Mouse (Mus musculus): ENCODE results near the gene Bend3. TPM values are rescaled to one million over a fixed set of nuclear protein-coding genes. Genes with fewer than 3 reads are reported as not detected.

The Bend3 gene
- polyA plus RNA-seq, 1 experiment from 2014 or later, result 3.0 TPM

GRCm38 (mm10) chr10:43462821-43463220, 15.8 kb upstream of the Bend3 start:
- H3K4me2 ChIP-seq (replicated peaks), result no peak overlapping the region
- no peaks in the 10 kb centered on the region for H3K9me3 ChIP-seq
- H3K9ac ChIP-seq, result no peak overlapping the region
- peak overlapping the region; percentile 37 for H3K27ac ChIP-seq
- H3K4me1 ChIP-seq (replicated peaks), result no peaks in the 10 kb centered on the region
- no peaks in the 10 kb centered on the region for H3K36me3 ChIP-seq
- WGBS, result 60% methylated on average over 5 of the region's 5 CpGs
- no peak overlapping the region for H3K4me3 ChIP-seq (replicated peaks)
- H3K27me3 ChIP-seq (replicated peaks), result no peaks in the 10 kb centered on the region
- ATAC-seq, result peak; percentile 90

DNA sequence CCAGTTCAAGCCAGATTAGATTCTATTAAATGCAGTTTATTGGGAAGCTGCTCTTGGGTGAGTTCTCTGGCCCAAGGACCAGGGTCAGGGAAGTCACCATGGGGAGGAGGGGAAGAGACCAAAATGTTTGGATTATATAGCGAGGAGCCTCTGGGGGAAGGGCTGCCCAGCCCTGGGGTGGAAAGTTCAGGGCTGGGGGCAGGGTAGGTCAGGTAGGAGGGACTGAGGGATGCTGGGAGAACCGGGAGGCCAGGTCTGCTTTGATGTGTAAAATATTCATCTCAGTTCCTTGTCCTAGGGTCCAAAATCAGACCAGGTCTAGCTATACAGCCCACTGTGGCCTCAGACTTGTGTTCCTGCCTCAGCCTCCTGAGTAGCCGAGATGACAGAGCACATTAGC, 15.4 kb upstream of the Bend3 start:
- WGBS, result 36% methylated on average over 3 of the region's 3 CpGs
- H3K36me3 ChIP-seq, result no peaks in the 10 kb centered on the region
- H3K9ac ChIP-seq, result no peak overlapping the region
- no peak overlapping the region for H3K4me2 ChIP-seq (replicated peaks)
- no peak overlapping the region for H3K4me3 ChIP-seq (replicated peaks)
- no peaks in the 10 kb centered on the region for H3K4me1 ChIP-seq (replicated peaks)
- H3K27me3 ChIP-seq (replicated peaks), result no peaks in the 10 kb centered on the region
- ATAC-seq, result peak; percentile 70
- H3K9me3 ChIP-seq, result no peaks in the 10 kb centered on the region
- H3K27ac ChIP-seq, result peak overlapping the region; percentile 37; the same call in 1 of the 2 replicates

DNA sequence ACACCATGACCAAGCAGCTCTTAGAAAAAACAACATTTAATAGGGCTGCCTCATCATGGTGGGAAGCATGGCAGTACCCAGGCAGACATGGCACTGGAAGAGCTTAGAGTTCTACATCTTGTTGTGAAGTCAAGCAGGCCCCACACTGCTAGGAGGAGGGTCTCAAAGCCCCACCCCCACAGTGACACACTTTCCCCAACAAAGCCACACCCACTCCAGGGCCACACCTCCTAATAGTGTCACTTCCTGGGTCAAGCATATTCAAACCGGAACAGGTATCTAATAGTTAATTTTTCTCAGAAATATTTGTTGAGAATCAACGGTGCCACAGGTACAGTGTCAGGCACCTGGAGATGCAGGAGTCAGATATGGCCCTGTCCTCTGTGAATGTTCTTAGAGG, 12.4 kb upstream of the Bend3 start:
- no peaks in the 10 kb centered on the region for H3K9me3 ChIP-seq
- no peak overlapping the region for H3K9ac ChIP-seq
- no peaks in the 10 kb centered on the region for H3K27me3 ChIP-seq (replicated peaks)
- H3K27ac ChIP-seq, result no peak overlapping the region
- no peaks in the 10 kb centered on the region for H3K4me1 ChIP-seq (replicated peaks)
- H3K4me3 ChIP-seq (replicated peaks), result no peak overlapping the region
- no peak for ATAC-seq
- H3K36me3 ChIP-seq, result no peaks in the 10 kb centered on the region
- H3K4me2 ChIP-seq (replicated peaks), result no peak overlapping the region
- 85% methylated on average over 2 of the region's 2 CpGs for WGBS

GRCm38 (mm10) chr10:43467659-43468058, 11.0 kb upstream of the Bend3 start:
- Histone ChIP-seq H3K9ac (no peak overlapping the region), H3K4me2 (replicated peaks) (peak overlapping the region; percentile 32), H3K4me1 (replicated peaks) (no peaks in the 10 kb centered on the region), H3K4me3 (replicated peaks) (no peak overlapping the region), H3K27ac (no peak overlapping the region), H3K27me3 (replicated peaks) (no peaks in the 10 kb centered on the region), H3K9me3 (no peaks in the 10 kb centered on the region), H3K36me3 (no peaks in the 10 kb centered on the region)
- ATAC-seq, result no peak
- 38% methylated on average over 13 of the region's 13 CpGs for WGBS

- Histone ChIP-seq H3K9me3 (no peaks in the 10 kb centered on the region), H3K9ac (no peak overlapping the region), H3K27ac (no peak overlapping the region), H3K4me1 (replicated peaks) (no peaks in the 10 kb centered on the region), H3K4me2 (replicated peaks) (no peak overlapping the region), H3K27me3 (replicated peaks) (no peaks in the 10 kb centered on the region), H3K36me3 (no peaks in the 10 kb centered on the region), H3K4me3 (replicated peaks) (no peak overlapping the region)
- 92% methylated on average over 6 of the region's 6 CpGs for WGBS
- no peak for ATAC-seq
Observed at GRCm38 (mm10) chr10:43468293-43468692, 10.3 kb upstream of the Bend3 start.

DNA sequence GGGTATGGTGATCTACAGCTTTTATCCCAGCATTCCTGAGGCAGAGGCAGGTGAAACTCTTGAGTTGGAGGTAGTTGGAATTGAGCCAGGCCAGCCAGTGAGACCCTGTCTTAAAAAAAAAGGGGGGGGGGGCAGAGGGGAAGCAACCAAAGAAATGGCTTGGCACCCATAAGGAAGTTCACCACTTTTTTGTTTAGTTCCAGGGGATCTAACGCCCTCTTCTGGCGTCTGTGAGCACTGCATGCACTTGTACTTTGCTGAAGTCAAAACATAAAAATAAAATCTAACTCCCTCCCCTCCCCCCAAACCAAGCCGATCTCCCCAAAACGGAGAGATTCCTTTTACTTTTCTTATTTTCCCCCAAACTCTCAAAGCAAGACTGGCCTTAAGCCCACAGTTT, 3.3 kb upstream of the Bend3 start:
- Histone ChIP-seq H3K27ac (no peak overlapping the region), H3K4me2 (replicated peaks) (no peak overlapping the region), H3K4me3 (replicated peaks) (no peak overlapping the region), H3K36me3 (no peaks in the 10 kb centered on the region), H3K4me1 (replicated peaks) (peaks cover 6% of the 10 kb centered on the region; the same call in 1 of the 2 replicates), H3K9ac (no peak overlapping the region), H3K9me3 (no peaks in the 10 kb centered on the region), H3K27me3 (replicated peaks) (no peaks in the 10 kb centered on the region)
- WGBS, result 56% methylated on average over 4 of the region's 4 CpGs
- ATAC-seq, result no peak

- H3K4me1 ChIP-seq (replicated peaks), result peaks cover 12% of the 10 kb centered on the region; the same call in 1 of the 2 replicates
- H3K27ac ChIP-seq, result 0 out of 2 replicates have a peak overlapping the region, but pooled peaks have one; percentile 6
- H3K4me2 ChIP-seq (replicated peaks), result peak overlapping the region; percentile 88
- H3K36me3 ChIP-seq, result no peaks in the 10 kb centered on the region
- peak overlapping the region; percentile 79 for H3K4me3 ChIP-seq (replicated peaks)
- H3K9ac ChIP-seq, result peak overlapping the region; percentile 93
- H3K27me3 ChIP-seq (replicated peaks), result no peaks in the 10 kb centered on the region
- ATAC-seq, result no peak
- H3K9me3 ChIP-seq, result no peaks in the 10 kb centered on the region
- WGBS, result 25% methylated on average over 9 of the region's 9 CpGs
Observed at GRCm38 (mm10) chr10:43477459-43477858, 1.2 kb upstream of the Bend3 start.

DNA sequence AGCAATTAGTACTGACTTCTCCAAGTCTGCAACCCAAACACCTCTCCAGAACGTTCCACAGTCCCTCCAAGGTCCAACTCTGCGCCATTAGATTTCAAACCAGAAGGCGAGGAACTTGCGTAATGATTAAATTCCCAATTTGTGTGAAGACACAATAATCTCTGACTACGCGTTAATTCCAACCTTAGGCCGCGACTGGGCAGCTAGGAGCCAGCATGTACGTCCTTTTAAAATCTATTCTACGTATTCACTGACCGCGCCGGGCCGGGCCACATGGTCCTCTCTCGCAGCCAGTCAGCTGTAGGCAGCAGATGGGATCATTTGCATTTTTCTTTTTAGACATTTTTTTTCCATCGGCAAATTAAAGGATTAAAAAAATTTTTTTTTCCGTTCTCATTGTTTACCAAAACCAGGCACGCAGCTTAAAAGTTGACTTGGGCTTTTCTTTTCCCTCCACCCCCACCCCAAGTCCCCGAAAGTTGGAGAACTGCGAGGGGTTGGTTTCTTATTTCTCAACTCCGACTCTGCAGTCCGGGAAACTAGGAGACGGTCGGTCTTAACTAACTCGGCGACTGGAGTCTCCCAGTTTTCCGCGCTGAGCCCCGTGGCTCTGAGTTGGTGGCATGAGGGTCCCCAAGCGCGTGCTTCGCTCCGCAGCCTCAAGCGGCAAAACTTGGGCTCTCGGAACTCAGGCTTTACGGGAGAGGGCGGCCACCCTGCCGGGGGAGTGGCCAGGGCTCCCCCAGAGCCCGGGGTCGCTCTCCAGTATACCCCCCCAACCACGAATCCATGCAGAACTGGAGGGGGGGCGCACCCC, 558 bp upstream of the Bend3 start:
- 1% methylated on average over 42 of the region's 42 CpGs for WGBS
- Histone ChIP-seq H3K27me3 (replicated peaks) (no peaks in the 10 kb centered on the region), H3K4me3 (replicated peaks) (peak overlapping the region; percentile 79), H3K9ac (peak overlapping the region; percentile 93), H3K9me3 (no peaks in the 10 kb centered on the region), H3K4me2 (replicated peaks) (peak overlapping the region; percentile 88), H3K4me1 (replicated peaks) (peaks cover 16% of the 10 kb centered on the region; the same call in 1 of the 2 replicates), H3K27ac (peak overlapping the region; percentile 97), H3K36me3 (no peaks in the 10 kb centered on the region)
- ATAC-seq, result peak; percentile 55

GRCm38 (mm10) chr10:43479436-43480157, 966 bp downstream of the Bend3 start:
- H3K27me3 ChIP-seq (replicated peaks), result no peaks in the 10 kb centered on the region
- H3K27ac ChIP-seq, result peak overlapping the region; percentile 97
- under 1% methylated on average over 79 of the region's 103 CpGs for WGBS
- H3K4me3 ChIP-seq (replicated peaks), result peak overlapping the region; percentile 79
- H3K36me3 ChIP-seq, result no peaks in the 10 kb centered on the region
- H3K9me3 ChIP-seq, result no peaks in the 10 kb centered on the region
- ATAC-seq, result peak; percentile 91
- peak overlapping the region; percentile 88 for H3K4me2 ChIP-seq (replicated peaks)
- H3K9ac ChIP-seq, result peak overlapping the region; percentile 93
- H3K4me1 ChIP-seq (replicated peaks), result peaks cover 22% of the 10 kb centered on the region; the same call in 1 of the 2 replicates

DNA sequence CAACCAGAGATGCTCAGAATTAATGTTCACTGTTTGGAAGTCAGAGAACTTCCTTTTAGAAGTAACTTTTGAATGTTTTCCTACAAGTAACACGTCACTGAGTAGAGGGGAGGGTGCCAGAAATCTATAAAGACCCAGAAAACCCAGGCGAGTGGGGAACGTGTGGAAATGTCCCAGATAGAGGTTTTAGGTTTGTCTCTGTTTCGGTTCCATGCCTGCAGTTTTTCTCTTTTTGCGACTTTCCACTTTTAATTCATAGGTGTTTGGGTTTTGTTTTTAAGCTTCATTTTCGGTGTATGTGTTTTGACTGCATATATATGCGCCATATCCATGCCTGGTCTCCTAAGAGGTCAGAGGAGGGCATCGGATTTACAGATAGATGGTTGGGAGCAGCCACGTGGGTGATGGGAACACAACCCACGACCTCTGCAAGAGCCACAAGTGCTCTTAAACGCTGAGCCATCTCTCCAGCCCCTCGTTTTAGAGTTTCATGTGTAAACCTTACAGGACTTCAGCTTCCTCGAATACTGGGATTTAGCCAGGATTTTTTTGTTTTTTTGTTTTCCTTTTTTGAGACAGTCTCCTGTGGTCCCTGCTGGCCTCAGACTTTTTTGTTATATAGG, 1.7 kb downstream of the Bend3 start:
- ATAC-seq, result no peak
- Histone ChIP-seq H3K27me3 (replicated peaks) (no peaks in the 10 kb centered on the region), H3K4me2 (replicated peaks) (peak overlapping the region; percentile 88), H3K9me3 (no peaks in the 10 kb centered on the region), H3K36me3 (no peaks in the 10 kb centered on the region), H3K4me3 (replicated peaks) (peak overlapping the region; percentile 79), H3K27ac (peak overlapping the region; percentile 97), H3K9ac (peak overlapping the region; percentile 93), H3K4me1 (replicated peaks) (peaks cover 22% of the 10 kb centered on the region; the same call in 1 of the 2 replicates)
- WGBS, result 10% methylated on average over 13 of the region's 13 CpGs

DNA sequence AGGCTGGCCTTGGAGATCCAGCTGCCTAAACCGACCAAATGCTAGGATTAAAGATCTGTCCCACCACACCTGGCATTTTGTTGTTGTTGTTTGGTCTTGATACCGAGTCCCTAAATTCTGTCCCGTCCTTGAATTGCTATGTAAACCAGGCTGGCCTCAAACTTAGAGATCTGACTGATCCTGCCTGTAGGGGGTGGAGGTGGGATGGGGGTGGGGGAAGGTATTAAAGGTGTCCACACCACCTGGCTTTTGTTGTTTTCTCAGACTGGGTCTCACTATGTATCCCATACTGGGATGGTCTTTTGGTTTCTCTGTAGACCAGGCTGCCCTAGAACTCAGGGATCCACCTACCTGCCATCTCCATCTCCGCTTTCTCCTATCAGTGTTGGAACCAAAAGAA, 2.5 kb downstream of the Bend3 start:
- Histone ChIP-seq H3K9ac (no peak overlapping the region), H3K9me3 (no peaks in the 10 kb centered on the region), H3K36me3 (no peaks in the 10 kb centered on the region), H3K4me2 (replicated peaks) (no peak overlapping the region), H3K27me3 (replicated peaks) (no peaks in the 10 kb centered on the region), H3K27ac (no peak overlapping the region), H3K4me1 (replicated peaks) (peaks cover 22% of the 10 kb centered on the region; the same call in 1 of the 2 replicates), H3K4me3 (replicated peaks) (no peak overlapping the region)
- ATAC-seq, result no peak
- WGBS, result 46% methylated on average over 4 of the region's 4 CpGs

DNA sequence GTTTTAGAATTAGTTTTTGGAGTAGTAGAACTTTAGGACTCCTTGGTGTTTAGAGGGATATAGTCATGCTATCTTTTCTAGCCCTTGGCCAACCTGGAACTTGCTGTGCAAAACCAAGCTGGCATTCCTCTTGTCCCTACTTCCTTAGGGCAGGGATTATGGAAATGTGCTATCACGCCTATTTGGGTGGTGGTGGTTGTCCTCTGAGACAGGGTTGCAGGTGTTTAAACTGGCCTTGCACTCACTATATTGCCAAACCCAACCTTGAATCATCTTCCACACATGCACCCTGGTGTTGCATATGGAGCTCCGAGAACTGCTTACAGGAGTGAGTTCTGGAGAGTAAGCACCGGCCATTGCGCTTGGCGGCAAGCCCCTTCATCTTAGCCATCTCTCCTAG, 3.4 kb downstream of the Bend3 start:
- H3K27me3 ChIP-seq (replicated peaks), result no peaks in the 10 kb centered on the region
- H3K9me3 ChIP-seq, result no peaks in the 10 kb centered on the region
- H3K4me3 ChIP-seq (replicated peaks), result no peak overlapping the region
- H3K9ac ChIP-seq, result no peak overlapping the region
- no peak overlapping the region for H3K27ac ChIP-seq
- H3K4me2 ChIP-seq (replicated peaks), result no peak overlapping the region
- no peak for ATAC-seq
- H3K4me1 ChIP-seq (replicated peaks), result peaks cover 22% of the 10 kb centered on the region; the same call in 1 of the 2 replicates
- WGBS, result 87% methylated on average over 5 of the region's 5 CpGs
- no peaks in the 10 kb centered on the region for H3K36me3 ChIP-seq

All from intestine, embryonic 15.5 days (tissue).